Mouse (Mus musculus) hindbrain, embryonic 10.5 days (tissue): ENCODE measurements around the gene Pcgf2. TPM values are rescaled to one million over a fixed set of nuclear protein-coding genes. Genes with fewer than 3 reads are reported as not detected.

ENCODE experiments used
- DNase-seq: peaks from one replicate; pipeline ENCODE4 v3.0.0-alpha.2; 2017; ENCODE audit warnings: low spot score
- H3K27ac ChIP-seq: fragments of 300-500 bp; sonication (generic); 2 replicates; pipeline ENCODE4 v1.5.1; 2016; ENCODE audit warnings: mild to moderate bottlenecking, moderate library complexity
- H3K27me3 ChIP-seq: fragments of 300-500 bp; sonication (generic); 2 replicates; pipeline ENCODE4 v1.6.1; 2016; ENCODE audit warnings: mild to moderate bottlenecking; ENCODE audit not compliant: poor library complexity, insufficient read depth, severe bottlenecking
- H3K36me3 ChIP-seq: fragments of 300-500 bp; sonication (generic); 2 replicates; pipeline ENCODE4 v1.6.1; 2016; ENCODE audit warnings: mild to moderate bottlenecking, moderate library complexity
- H3K4me1 ChIP-seq: fragments of 300-500 bp; sonication (generic); replicated peaks from 2 replicates; pipeline ENCODE4 v1.6.1; 2016; ENCODE audit warnings: mild to moderate bottlenecking
- H3K4me3 ChIP-seq: fragments of 300-500 bp; sonication (generic); 2 replicates; pipeline ENCODE4 v1.5.1; 2016; ENCODE audit warnings: mild to moderate bottlenecking, moderate library complexity
- H3K9me3 ChIP-seq: fragments of 300-500 bp; sonication (generic); 2 replicates; pipeline ENCODE4 v1.6.1; 2016; ENCODE audit warnings: mild to moderate bottlenecking, moderate library complexity
- WGBS: fragments of 180-500 bp; shearing (Covaris S2); methylation state at CpG from one replicate; pipeline ENCODE4 v1.1.7; 2016; 5-methylcytosine and 5-hydroxymethylcytosine counted together
- polyA plus RNA-seq: library from polyadenylated mRNA; unstranded; fragments of >200 nt; fragmentation: Nextera tagmentation; extraction: Ambion mirVana; gene quantifications from 2 replicates; pipeline ENCODE4 v1.2.1, GENCODE M21; 2016

Gene Pcgf2
- 15.6 and 17.0 TPM in 2 replicates for polyA plus RNA-seq

- H3K27me3 ChIP-seq: no peaks in the 10 kb centered on the region
- peaks cover 12% of the 10 kb centered on the region for H3K36me3 ChIP-seq
- H3K4me1 ChIP-seq: peaks cover 76% of the 10 kb centered on the region
- peak within 1 kb of the TSS; percentile 99 for H3K27ac ChIP-seq
- H3K9me3 ChIP-seq: no peaks in the 10 kb centered on the region
- H3K4me3 ChIP-seq: peak within 1 kb of the TSS; percentile 85
- DNase-seq: peak; percentile 79
- WGBS: under 1% methylated on average over 85 of the region's 85 CpGs
These were observed at the start of gene Pcgf2 for GRCm38 (mm10) chr11:97700003-97700745. TSS of gene Pcgf2 (minus strand) at chr11:97700497.

- 91% methylated on average over 5 of the region's 5 CpGs for WGBS
- no peaks in the 10 kb centered on the region for H3K27me3 ChIP-seq
- peaks cover 76% of the 10 kb centered on the region for H3K36me3 ChIP-seq
- H3K9me3 ChIP-seq: peaks cover 5% of the 10 kb centered on the region; the same call in 1 of the 2 replicates
- H3K27ac ChIP-seq: no peak overlapping the region
- no peak overlapping the region for H3K4me3 ChIP-seq
- H3K4me1 ChIP-seq: peaks cover 11% of the 10 kb centered on the region
- no peak for DNase-seq
These were observed 48.2 kb upstream of the Pcgf2 start for GRCm38 (mm10) chr11:97748496-97748895.

DNA sequence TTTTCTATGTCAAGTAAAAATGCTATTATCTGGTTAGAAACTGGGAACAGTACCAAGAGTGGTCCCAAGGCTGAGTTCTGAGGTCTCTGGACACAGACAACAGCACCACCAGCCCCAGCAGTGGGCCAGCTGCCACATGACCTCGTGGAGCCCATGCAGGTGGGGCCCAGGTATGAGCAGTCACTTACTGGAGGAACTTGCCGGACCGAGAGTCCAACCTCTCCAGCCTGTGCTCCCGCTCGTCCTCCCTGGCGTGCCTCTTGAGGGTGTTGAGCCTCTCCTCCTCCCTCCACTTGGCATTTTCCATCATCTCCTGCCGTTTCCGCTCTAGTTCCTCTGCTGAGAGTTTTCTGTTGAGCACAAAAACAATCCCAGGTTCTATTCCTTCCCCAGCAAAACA, 47.5 kb upstream of the Pcgf2 start:
- no peak overlapping the region for H3K27ac ChIP-seq
- H3K9me3 ChIP-seq: peaks cover 5% of the 10 kb centered on the region; the same call in 1 of the 2 replicates
- no peaks in the 10 kb centered on the region for H3K27me3 ChIP-seq
- H3K36me3 ChIP-seq: peaks cover 69% of the 10 kb centered on the region
- no peak overlapping the region for H3K4me3 ChIP-seq
- DNase-seq: no peak
- 90% methylated on average over 8 of the region's 8 CpGs for WGBS
- H3K4me1 ChIP-seq: peaks cover 18% of the 10 kb centered on the region

DNA sequence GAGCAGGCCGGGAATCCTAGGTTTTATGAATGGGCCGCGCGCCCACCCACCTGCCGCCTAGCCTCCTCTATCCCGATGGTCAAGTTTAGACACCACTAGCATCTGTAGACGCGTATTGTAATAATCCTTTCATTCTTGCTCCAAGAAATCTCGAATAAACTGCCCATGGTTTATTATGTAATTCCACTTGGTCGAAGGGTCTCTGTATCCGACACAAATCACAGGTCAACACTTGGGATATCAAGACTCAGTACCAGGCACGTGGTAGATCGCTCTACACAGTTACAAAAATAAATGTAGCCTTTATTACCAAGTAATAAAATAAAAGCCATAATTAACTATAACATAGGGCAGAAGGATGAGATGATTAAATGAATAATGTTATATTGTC, 45.0 kb upstream of the Pcgf2 start:
- no peaks in the 10 kb centered on the region for H3K27me3 ChIP-seq
- no peak for DNase-seq
- H3K36me3 ChIP-seq: peaks cover 46% of the 10 kb centered on the region
- H3K9me3 ChIP-seq: no peaks in the 10 kb centered on the region
- peaks cover 34% of the 10 kb centered on the region for H3K4me1 ChIP-seq
- H3K27ac ChIP-seq: peak overlapping the region; percentile 99
- H3K4me3 ChIP-seq: peak overlapping the region; percentile 89
- 14% methylated on average over 13 of the region's 13 CpGs for WGBS

DNA sequence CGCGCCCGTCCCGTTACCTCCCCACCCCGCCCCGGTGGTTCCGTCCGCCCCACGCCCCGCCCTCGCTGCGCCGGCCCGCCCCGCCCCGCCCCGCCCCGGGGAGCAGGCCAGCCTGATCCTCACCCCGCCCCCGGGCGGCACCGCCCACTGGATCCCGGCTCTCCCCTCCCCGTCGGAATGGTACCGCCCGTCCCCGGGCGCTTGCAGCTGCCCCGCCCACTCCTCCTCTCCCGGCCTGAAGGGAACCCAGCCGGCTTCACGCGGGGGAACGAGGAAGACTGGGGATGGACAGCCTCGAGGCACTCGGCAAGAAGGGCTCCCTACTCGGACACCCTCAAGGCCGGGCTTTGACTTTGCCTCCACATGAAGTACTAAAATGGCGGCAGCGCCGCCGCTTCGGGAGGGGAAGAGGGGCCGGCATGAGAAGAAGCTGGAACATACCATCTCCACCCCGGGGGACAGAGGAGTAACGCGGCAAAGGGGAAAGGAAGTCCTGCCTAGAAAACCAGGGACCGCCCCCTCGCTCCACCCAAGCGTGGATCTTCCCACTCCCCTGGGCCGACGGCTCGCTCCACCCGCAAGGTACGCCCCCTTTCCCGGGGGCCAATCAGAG, 44.5 kb upstream of the Pcgf2 start:
- Histone ChIP-seq H3K9me3 (no peaks in the 10 kb centered on the region), H3K4me3 (peak overlapping the region; percentile 89), H3K27ac (peak overlapping the region; percentile 99), H3K4me1 (peaks cover 39% of the 10 kb centered on the region), H3K36me3 (peaks cover 41% of the 10 kb centered on the region), H3K27me3 (no peaks in the 10 kb centered on the region)
- 1% methylated on average over 57 of the region's 57 CpGs for WGBS
- DNase-seq: peak; percentile 99

DNA sequence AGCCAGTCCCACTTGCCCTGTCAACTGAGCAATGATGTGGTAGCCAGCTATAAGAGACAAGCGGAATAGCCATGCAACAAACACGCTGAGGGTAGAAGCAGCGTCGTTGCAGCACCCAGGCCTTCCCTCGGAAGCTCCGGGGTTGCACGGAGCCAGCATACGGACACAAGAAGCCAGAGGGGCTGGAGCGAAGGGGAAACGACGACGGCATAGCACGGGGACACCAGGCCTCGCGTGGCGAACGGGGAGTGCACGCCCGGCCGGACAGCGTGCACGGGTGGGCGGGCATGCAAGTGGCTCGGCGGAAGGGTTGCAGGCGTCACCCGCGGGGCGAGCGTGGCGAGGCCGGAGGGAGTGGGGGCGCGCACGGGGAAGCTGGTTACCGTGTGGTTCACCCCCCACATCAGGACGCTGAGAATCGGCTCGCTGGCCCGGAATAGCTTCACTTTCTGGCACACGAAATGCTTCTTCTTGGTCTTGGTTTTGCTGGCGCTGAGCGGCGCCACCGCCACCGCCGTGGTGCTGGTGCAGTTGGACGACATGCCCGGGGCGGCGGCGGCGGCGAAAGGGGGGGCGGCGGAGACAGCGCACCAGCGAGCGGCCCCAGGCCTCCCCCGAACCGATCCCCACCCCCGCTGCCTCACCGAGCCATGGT, 43.9 kb upstream of the Pcgf2 start, which contains the start of gene Pip4k2b:
Gene Pip4k2b, minus strand, starts transcription at position 642 of the 655 bp plus-strand sequence.
- H3K4me3 ChIP-seq: peak within 1 kb of the TSS; percentile 89
- no peaks in the 10 kb centered on the region for H3K27me3 ChIP-seq
- H3K27ac ChIP-seq: peak within 1 kb of the TSS; percentile 99
- H3K4me1 ChIP-seq: peaks cover 40% of the 10 kb centered on the region
- H3K36me3 ChIP-seq: peaks cover 34% of the 10 kb centered on the region
- no peaks in the 10 kb centered on the region for H3K9me3 ChIP-seq
- under 1% methylated on average over 63 of the region's 63 CpGs for WGBS
- DNase-seq: no peak

DNA sequence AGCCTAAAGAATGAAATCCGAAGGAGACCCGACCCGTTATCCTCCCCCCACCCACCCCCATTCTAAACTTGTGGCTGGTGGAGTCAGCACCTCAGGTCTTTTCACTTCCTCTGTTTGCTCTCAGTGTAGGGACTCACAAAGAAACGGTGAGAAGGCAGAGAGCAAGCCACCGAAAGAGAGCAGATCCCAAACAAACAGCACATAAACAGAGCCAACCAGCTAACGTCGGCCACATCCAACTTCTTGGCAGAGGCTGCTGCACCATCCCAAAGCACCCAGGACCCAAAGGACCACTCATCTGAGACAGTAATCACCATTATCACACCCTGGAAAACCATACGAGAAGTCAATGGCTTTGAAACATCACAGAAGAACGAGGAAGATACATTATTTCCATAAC, 43.1 kb upstream of the Pcgf2 start:
- WGBS: 51% methylated on average over 9 of the region's 9 CpGs
- H3K27ac ChIP-seq: peak overlapping the region; percentile 99

GRCm38 (mm10) chr11:97742591-97742990, 42.3 kb upstream of the Pcgf2 start:
- peak overlapping the region; percentile 99 for H3K27ac ChIP-seq
- H3K36me3 ChIP-seq: peaks cover 18% of the 10 kb centered on the region
- WGBS: 74% methylated on average over 9 of the region's 9 CpGs
- H3K9me3 ChIP-seq: no peaks in the 10 kb centered on the region
- no peak for DNase-seq
- H3K4me3 ChIP-seq: peak overlapping the region; percentile 89
- no peaks in the 10 kb centered on the region for H3K27me3 ChIP-seq
- H3K4me1 ChIP-seq: peaks cover 40% of the 10 kb centered on the region

More for the DNA sequence above, 43.1 kb upstream of the Pcgf2 start:
- Histone ChIP-seq H3K9me3 (no peaks in the 10 kb centered on the region), H3K27me3 (no peaks in the 10 kb centered on the region), H3K36me3 (peaks cover 27% of the 10 kb centered on the region), H3K4me3 (peak overlapping the region; percentile 89), H3K4me1 (peaks cover 40% of the 10 kb centered on the region)
- DNase-seq: no peak

DNA sequence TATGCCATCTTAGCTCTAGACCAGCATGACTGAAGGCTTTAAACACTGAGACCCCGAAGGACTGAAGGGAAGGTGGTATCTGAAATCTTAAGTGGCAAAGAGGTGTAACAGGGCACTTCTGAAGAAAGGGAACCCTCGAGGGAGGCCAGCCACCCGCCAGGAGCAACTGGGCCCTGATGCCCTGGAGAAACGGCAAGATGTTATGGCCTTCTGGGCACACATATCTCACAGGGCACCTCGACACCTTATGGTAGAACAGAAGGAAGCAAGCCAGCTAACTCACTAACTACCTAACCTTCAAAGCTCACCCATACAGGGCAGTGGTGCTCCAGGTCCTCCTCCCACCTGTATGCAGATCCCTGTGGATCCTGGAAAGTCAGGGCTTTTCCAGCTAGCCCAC, 41.9 kb upstream of the Pcgf2 start:
- Histone ChIP-seq H3K36me3 (peaks cover 14% of the 10 kb centered on the region), H3K9me3 (no peaks in the 10 kb centered on the region), H3K27ac (no peak overlapping the region), H3K27me3 (no peaks in the 10 kb centered on the region), H3K4me1 (peaks cover 40% of the 10 kb centered on the region), H3K4me3 (peak overlapping the region; percentile 89; the same call in 1 of the 2 replicates)
- 93% methylated on average over 5 of the region's 5 CpGs for WGBS
- DNase-seq: no peak

- 58% methylated on average over 7 of the region's 7 CpGs for WGBS
These were observed 39.9 kb upstream of the Pcgf2 start for GRCm38 (mm10) chr11:97740190-97740589.

DNA sequence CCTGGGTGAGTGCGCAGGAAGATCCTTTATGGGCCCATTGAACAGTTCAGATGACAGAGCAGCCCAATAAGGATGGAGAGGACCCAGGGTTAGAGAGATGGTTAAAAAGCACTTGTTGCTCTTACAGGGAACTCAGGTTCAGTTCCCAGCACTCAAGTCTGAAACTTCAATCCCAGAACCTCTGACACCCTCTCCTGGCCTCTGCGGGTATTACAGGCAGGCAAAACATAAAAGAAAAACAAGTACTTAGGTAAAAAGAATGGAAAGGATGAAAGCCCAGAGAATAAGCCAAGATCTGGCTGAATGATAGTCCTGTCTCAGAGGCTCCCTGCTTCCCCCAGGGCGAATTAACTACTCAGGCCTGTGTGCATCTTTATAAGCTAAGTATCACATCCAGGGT, 38.9 kb upstream of the Pcgf2 start:
- Histone ChIP-seq H3K27me3 (no peaks in the 10 kb centered on the region), H3K36me3 (no peaks in the 10 kb centered on the region; the same call in 1 of the 2 replicates), H3K4me3 (no peak overlapping the region), H3K9me3 (no peaks in the 10 kb centered on the region), H3K4me1 (peaks cover 39% of the 10 kb centered on the region), H3K27ac (no peak overlapping the region)
- DNase-seq: no peak
- WGBS: 87% methylated on average over 3 of the region's 3 CpGs

More at GRCm38 (mm10) chr11:97740190-97740589, 39.9 kb upstream of the Pcgf2 start:
- Histone ChIP-seq H3K36me3 (no peaks in the 10 kb centered on the region; the same call in 1 of the 2 replicates), H3K27me3 (no peaks in the 10 kb centered on the region), H3K4me3 (no peak overlapping the region), H3K4me1 (peaks cover 40% of the 10 kb centered on the region), H3K9me3 (no peaks in the 10 kb centered on the region), H3K27ac (no peak overlapping the region)
- no peak for DNase-seq

GRCm38 (mm10) chr11:97738703-97739102, 38.4 kb upstream of the Pcgf2 start:
- DNase-seq: no peak
- no peaks in the 10 kb centered on the region for H3K9me3 ChIP-seq
- H3K27me3 ChIP-seq: no peaks in the 10 kb centered on the region
- no peaks in the 10 kb centered on the region; the same call in 1 of the 2 replicates for H3K36me3 ChIP-seq
- peaks cover 39% of the 10 kb centered on the region for H3K4me1 ChIP-seq
- no peak overlapping the region for H3K4me3 ChIP-seq
- H3K27ac ChIP-seq: no peak overlapping the region
- 68% methylated on average over 6 of the region's 6 CpGs for WGBS
